Mouse (Mus musculus): Measurements from ENCODE around the gene Mpp3.
A peak's percentile ranks its signal among the peaks of the same experiment; 100 is the strongest.

DNA sequence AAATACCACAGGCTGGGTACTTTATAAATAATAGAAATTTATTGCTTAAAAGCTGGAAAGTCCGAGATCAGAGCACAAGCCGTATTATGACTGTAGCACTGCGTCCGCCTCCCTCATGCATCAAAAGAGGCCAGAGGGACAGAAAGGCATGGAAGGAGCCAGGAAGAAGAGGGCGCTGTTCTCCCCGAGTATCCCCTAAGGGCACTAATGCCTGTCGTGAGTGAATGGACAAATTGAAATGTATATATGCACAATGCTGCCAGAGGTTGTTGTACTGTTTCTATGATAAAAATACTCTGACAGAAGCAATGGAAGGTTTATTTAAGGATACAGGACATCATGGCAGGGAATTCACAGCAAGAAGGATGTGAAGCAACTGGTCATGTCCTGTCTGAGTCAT is 1.7 kb upstream of the Mpp3 start:
- 0 out of 4 replicates have a peak, but pooled peaks of 1 of the 2 experiments have one; percentile 6 for TF ChIP-seq CTCF (conservative IDR thresholded peaks at IDR 0.05 in 1 of 2, IDR thresholded peaks at IDR 0.05 in 1 of 2; ENCODE audit: low read depth in 2 of 2, low read length in 2 of 2)
- TF ChIP-seq USF1 (IDR thresholded peaks at IDR 0.05; ENCODE audit: low read depth, low read length) = no peak
- no peak for TF ChIP-seq POLR2AphosphoS2 (IDR thresholded peaks at IDR 0.05; ENCODE audit: low read depth, low read length)
- TF ChIP-seq ZKSCAN1 (IDR thresholded peaks at IDR 0.05; ENCODE audit: borderline replicate concordance, low read depth, low read length) = no peak
- no peak for TF ChIP-seq POLR2A (IDR thresholded peaks at IDR 0.05; ENCODE audit: low read depth, low read length)
- TF ChIP-seq ZMIZ1 (IDR thresholded peaks at IDR 0.05; ENCODE audit: low read depth, low read length) = no peak
- TF ChIP-seq EP300 (IDR thresholded peaks at IDR 0.05; ENCODE audit: low read length) = no peak
- no peak for TF ChIP-seq NELFE (IDR thresholded peaks at IDR 0.05; ENCODE audit: low read depth, low read length)

Data from CH12.LX (cell line).